Mouse (Mus musculus): ENCODE measurements around the gene Chst8.

GRCm38 (mm10) chr7:34764250-34765148 lies 48.0 kb downstream of the Chst8 start:
- TF ChIP-seq CTCF (IDR thresholded peaks at IDR 0.05; ENCODE audit: low read depth) (no peak), EP300 (IDR thresholded peaks at IDR 0.05; ENCODE audit: low read depth) (no peak)

All from liver, postnatal 0 days (tissue).